Mouse (Mus musculus): ENCODE results near the gene Cnnm1.
"Not testable (repeated sequence)": the region's sequence is repeated elsewhere in the genome, so short reads cannot be mapped to it uniquely, and the experiment has no call there.

Cnnm1 gene

DNA sequence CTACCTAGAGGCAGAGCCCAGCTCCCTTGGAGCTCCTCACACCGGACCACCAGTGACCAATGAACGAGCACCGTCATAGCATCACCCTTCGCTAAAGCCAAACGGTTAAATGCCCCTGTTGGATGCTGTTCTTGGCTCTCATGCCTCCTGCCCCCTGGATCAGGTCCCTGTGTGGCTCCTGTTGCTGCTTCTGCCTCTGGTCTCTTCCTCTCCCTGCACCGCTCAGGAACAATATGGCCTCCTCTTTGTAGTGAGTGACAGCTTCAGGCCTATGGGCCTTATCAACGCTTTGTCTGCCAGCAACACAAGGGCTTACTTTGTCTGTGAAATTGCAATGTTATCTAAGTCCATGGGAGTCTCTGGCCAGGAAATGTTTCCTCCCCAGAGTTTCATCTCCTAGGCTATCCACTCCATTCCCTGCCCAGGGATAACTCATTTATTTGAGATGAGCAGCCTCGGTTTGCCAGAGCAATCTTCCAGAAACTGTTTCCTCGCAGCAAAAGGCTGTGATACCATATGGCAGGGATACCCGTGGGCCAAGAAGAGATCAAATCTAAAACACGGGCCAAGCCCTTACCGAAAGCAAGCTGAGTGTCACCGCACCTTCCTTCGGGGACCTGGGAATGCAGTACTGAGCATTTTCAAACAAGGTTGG, 25.5 kb downstream of the Cnnm1 start:
- in situ Hi-C loops (cut with MboI, MseI) = no loop called here

DNA sequence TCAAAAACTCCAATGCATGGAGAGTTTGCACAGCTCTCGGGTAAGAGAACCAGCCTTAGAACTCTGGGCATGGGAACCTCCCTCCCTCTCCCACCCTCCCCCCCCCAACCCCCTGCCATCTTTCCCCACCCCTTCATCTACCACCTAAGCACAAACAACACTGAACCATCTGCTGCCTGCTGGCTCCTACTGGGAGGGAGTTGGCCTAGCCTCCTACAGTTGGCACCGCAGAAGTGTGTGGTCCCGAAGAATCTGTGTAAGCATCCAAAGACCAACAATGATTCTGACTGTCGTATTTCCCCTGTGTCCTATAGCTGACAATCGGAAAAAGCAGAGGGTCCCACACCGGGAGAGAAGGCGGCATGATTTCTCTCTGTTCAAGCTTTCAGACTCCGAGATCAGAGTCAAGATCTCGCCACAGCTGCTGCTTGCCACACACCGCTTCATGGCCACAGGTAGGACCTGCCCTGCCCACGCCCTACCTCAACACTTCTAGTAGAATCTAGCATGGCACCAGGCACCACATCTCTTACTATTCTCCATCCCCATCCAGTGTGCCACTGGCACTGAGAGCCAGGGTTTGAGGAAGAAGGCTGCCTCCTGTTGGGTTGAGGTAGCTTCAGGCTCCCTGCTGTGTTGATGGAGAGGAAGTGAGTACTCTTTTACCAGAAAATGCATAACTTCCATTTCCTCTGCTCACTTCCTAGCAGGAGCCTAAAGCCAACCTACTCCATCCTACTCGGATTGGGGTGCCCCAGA, 27.9 kb downstream of the Cnnm1 start:
- in situ Hi-C loops (cut with MboI, MseI) = no loop called here

DNA sequence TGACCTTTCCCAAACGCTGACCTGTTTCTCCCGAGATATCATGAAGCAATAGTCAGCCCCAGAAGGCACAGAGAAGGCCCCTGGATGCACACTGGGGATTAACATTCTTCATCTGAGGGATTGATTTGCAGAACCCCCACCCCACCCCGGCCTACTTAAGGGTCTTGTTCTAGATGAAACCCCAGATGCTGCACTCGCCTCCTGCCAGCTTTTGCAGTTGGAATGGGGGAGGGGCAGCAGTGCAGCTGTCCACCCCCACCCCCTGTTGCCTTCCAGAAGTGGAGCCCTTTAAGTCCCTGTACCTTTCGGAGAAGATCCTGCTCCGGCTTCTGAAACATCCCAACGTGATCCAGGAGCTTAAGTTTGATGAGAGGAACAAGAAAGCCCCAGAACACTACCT, 29.1 kb downstream of the Cnnm1 start:
- in situ Hi-C loops (cut with MboI, MseI) = no loop called here

DNA sequence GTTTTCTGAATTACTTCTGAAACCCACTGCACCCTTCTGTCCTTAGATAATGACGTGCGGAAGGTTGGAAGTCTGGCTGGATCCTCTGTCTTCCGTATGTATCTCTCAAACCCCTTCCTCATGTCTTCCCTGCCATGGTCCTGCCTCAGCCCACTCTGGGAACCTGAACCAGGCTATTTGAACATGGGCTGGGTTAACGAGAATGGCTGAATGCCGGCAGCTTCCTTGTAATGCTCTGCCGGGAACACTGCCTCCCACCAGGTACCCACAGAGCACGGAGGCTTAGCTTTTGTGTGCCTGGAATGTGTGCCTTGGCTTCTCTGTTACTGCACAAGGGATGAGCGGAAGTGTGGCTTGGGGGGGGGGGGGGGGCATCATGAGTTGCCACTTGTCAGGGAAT, 32.1 kb downstream of the Cnnm1 start:
- in situ Hi-C loops (cut with MboI, MseI) = loop anchor here (10.0 kb wide), 1 partner anchor 678 kb away; no protein-coding TSS in a partner anchor

DNA sequence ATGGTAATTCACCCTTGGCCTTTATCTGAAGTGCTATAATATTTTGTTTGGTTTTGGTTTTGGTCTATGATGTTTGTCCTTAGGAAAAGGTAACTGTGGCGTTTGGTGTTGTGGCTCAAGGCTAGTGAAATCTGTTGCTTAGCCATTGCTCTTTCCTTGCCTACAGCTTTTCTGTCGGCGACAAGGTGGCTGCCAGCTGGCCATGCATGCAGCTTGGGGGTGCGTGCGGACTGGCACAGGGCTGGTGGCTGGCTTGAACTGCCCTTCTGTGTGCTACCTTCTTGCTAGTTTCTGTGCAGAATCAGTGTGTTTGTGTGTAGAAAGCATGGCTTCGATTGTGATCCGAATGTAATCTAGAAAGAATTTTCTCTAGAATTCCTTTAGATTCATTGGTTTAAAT, 32.5 kb downstream of the Cnnm1 start:
- in situ Hi-C loops (cut with MboI, MseI) = loop anchor here (10.0 kb wide), 1 partner anchor 678 kb away; no protein-coding TSS in a partner anchor

DNA sequence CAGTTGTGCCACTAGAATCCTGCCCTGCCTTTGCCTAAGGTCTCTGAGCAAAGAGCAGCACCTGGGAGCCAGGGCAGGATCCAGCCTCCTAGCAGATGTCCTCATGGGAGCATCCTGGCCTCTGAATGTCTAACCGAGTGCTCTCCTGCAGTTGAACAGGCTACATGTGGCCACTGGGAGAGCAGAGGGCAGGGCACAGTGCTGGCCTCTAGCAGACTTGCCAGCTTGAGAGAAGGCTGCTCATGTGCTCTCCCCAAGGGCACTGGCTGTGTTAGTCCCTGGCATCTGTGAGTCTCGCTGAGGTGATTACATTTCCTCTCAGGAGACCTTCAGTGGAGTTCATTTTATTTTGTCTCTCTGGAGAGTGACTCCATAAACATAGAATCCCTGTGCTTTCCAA, 35.4 kb downstream of the Cnnm1 start:
- in situ Hi-C loops (cut with MboI, MseI) = loop anchor here (10.0 kb wide), 1 partner anchor 681 kb away; no protein-coding TSS in a partner anchor

DNA sequence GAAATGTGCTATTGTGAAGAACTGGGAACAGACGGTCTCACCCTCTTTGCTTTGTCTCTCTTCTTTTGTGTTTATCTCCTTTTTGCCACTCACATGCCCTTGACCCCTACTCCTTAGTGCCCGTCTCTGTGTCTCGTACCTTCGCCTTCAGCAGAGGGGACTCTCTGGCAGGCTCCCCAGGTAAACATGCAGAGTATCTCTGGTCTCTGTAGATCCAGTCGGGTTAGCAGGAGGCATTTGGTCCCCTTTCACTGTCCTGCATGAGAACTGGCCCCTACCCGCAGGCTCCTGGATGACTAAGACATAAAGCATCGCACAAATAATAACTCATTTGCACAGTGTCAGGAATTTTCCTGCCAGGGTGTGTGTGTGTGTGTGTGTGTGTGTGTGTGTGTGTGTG, 35.8 kb downstream of the Cnnm1 start:
- in situ Hi-C loops (cut with MboI, MseI) = loop anchor here (10.0 kb wide), 1 partner anchor 681 kb away; no protein-coding TSS in a partner anchor

DNA sequence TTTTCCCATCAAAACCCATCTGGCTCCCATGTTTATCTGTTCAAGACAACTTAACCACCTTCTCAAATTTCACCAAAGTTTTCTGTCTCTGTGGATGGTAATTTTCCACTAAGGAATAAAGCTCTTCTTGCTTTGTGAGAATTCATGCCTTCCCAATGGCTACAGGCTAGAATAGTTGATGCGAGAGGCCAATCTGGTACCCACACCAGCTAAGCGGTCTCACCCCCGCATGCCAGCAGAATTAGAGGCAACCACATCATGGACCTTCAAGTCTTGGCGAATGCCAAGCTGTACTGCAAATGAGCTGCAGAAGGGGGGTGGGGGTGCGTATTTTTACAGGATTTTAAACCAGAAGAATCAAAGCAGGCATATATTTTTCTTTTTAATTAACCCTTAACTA, 37.2 kb downstream of the Cnnm1 start:
- in situ Hi-C loops (cut with MboI, MseI) = loop anchor here (10.0 kb wide), 1 partner anchor 683 kb away; no protein-coding TSS in a partner anchor

DNA sequence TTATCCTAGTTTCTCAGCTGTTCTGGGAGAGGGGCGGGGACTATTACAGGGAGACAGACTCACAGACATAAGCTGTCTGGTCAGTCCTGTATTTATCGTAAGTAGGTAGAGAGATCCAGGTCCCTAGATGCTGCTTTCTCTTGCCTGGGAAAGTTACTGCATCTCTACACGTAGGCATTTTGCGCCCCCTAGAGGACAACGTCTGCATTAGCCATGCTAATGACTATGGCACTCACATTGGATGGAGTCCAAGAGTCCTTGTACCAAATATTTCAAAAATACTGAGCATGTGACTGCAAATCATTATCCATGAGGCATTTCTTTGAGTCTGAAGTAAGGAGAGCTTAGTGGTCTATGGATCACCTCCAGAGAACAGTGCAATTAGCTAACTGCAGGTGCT, 38.7 kb downstream of the Cnnm1 start:
- in situ Hi-C loops (cut with MboI, MseI) = loop anchor here (10.0 kb wide), 1 partner anchor 684 kb away; no protein-coding TSS in a partner anchor

DNA sequence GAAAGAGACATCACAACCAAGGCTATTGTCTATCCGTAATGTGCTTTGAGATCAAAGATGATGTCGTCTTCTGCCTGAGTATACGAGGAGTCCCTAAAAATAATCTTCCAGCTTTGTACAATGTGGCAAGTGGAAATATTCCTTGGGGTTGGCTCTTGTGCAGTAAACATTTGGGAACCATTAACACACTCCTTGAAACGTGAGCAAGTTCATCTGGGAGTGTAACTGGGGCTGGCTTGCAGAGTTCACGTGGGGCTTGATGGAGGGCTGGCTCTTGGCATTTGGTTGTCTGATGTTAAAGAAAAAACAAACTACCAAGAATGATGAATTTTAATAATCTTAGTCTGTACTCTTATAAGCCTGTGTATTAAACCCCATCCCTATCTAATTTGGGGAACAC, 39.2 kb downstream of the Cnnm1 start:
- in situ Hi-C loops (cut with MboI, MseI) = loop anchor here (10.0 kb wide), 1 partner anchor 685 kb away; no protein-coding TSS in a partner anchor

DNA sequence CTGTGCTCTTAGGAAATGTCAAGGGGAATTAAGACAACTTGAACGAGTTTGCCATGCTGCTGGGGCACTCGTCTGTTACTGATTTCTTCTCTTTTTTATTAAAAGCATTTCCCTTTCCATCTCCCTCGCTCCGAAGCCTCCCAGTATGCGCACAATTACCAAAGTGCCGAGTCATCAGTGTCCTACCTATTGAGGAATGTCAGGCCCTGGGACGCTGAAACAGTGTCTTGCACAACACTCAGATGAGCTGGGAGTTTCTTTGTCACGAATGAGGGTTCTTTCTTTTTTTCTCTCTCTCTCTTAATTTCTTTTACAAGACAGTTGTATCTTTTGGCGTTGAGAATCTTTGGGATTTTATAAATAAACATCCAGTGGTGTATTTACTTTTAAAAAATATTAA, 40.3 kb downstream of the Cnnm1 start:
- in situ Hi-C loops (cut with MboI, MseI) = no loop called here

DNA sequence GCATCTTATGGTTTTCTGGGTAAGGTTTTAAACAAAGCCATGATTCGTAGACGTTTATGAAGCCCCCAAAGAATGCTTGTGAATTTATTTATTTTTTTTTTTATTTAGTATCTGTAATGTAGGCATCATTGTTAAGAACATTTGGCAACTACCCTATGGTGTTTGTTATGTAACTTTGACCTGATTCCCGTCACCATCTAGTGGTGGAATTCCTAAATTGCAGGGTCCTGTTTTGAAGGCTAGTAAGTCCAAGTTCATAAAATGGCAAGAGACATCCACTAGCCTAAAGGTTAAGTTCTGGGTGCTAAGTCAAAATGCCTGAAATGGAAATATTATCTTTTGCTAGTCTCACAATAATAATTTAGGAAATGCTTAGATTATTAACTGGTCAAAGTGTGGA, 47.2 kb downstream of the Cnnm1 start:
- in situ Hi-C loops (cut with MboI, MseI) = no loop called here

DNA sequence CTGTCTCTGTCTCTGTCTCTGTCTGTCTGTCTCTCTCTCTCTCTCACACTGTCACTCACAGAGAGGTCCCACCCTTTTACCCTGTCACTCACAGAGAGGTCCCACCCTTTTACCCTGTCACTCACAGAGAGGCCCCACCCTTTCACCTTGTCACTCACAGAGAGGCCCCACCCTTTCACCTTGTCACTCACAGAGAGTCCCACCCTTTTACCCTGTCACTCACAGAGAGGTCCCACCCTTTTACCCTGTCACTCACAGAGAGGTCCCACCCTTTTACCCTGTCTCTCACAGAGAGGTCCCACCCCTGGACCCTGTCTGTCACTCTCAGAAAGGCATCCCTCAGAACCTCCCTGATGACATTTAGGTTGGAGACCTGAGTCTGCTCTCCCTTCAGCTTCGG, 53.1 kb downstream of the Cnnm1 start:
- in situ Hi-C loops (cut with MboI, MseI) = not testable (repeated sequence)

DNA sequence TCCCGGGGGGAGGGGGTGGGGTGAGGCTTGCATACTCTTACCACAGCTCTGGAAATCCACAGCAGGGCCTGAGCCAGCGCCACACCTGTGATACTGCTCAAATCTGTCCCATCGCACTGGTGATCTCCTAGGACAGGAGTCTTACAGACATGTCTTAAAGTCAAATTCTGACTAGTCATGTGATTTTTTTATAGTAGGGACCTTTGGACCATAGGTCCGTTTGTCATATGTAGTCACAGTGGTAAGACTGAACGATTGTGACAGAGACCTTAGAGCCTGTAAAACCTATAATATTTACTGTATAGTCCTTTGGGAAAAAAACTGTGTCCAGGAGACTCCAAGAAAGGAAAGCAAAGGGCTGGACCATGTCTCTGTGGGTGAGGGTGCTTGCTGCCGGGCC, 53.6 kb downstream of the Cnnm1 start:
- in situ Hi-C loops (cut with MboI, MseI) = no loop called here

DNA sequence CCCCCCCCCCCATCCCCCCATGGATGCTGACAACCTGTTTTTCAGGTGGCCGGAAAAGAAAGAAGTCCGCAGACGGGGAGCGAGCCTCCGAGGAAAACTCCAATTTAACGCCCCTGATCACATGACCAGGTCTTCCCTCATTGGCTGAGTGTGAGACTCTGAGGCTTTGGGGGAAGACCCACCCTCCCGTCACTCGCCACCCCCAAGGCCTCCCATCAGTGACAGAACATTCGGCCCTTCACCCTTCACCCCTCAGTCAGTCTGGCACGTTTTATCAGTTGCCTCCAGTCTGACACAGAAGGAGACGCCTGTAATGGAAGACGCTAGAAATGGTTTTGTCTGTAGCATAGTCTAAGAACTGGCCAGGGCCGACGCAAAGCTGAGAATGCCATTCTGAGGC, 54.7 kb downstream of the Cnnm1 start:
- in situ Hi-C loops (cut with MboI, MseI) = no loop called here

DNA sequence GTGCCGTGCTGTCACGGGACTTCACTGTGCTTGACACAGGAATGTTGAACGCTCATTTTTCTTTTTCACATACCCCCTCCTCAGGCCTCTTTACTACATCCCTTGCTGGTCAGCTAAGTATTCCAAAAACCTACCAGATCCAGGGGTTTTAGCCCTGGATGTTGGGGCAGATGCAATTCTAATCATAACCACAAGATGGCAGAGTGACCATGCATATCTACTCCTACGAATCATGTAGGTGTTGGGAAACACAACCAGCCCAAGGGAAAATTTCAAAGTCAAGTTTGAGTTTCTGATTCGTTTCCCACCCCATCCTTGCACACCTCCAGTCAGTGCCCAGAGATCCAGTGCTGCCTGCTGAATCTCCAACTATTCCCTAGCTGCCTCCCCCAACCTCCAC, 55.6 kb downstream of the Cnnm1 start:
- in situ Hi-C loops (cut with MboI, MseI) = no loop called here

DNA sequence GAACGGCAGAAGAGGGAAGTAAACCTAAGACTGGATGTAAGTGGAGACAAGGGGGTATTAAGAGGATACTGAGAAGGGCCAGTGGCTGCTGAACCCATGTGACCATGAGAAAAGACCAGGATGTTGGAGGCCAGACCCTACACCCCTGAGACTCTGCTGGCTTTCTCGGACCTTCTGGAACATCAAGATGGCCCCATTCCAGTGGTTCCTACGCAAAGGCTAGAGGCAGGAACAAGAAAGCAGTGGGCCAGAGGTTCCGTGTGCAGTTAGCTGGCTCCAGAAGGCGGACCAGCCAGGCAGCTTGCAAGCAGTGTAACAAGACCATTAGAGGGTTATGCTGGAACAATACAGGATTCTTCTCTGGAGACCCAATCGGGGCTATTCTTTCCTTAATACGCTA, 57.2 kb downstream of the Cnnm1 start:
- in situ Hi-C loops (cut with MboI, MseI) = no loop called here

DNA sequence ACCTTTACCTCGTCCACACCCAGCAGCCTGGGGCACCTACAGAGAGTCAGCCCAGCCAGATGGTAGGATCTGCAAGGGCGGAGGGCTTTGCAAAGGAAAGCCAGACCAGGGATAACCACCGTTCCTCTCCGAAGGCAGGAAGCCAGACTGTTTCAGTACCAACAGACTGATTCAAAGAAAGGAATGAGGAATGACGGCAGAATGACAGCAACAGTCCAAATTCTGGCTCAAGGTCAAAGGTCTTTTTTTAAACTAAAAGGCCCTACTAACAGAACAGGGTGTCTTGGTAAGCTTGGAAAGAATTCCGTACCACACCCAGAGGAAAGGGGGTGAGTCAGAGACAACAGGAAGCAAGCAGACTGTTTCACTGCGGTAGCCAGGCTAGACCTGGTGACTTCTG, 58.6 kb downstream of the Cnnm1 start:
- in situ Hi-C loops (cut with MboI, MseI) = no loop called here

DNA sequence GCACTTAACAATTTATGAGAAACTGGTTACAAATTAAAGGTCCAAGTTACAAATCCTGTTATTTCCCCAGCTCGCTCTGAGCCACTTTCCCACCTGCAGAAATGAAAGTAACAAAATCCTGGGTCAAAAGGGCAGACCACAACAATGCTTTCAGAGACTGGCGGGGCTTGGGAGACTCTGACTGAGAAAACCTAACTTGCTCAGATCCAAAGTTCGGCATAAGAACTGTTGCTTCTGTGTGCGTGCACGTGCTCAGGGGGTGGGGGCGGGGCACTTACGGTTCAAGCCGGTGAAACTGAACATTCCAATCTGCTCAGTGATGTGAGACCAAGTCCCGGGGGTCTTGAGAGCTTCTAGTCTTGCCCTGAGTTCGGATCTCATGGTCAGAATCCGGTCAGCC, 62.4 kb downstream of the Cnnm1 start:
- in situ Hi-C loops (cut with MboI, MseI) = no loop called here

DNA sequence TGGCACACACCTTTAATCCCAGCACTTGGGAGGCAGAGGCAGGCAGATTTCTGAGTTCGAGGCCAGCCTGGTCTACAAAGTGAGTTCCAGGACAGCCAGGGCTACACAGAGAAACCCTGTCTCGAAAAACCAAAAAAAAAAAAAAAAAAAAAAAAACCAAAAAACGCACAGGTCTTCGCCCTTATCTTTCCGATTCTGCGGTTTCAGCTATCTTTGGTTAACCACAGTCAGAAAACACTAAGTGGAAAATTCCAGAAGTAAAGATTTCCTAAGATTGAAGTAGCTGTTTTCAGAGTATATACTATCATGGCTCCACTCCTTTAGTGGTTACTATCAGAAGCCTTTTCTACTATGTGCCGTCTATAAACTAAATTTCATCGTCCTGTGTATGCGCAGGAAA, 63.4 kb downstream of the Cnnm1 start:
- in situ Hi-C loops (cut with MboI, MseI) = not testable (repeated sequence)

DNA sequence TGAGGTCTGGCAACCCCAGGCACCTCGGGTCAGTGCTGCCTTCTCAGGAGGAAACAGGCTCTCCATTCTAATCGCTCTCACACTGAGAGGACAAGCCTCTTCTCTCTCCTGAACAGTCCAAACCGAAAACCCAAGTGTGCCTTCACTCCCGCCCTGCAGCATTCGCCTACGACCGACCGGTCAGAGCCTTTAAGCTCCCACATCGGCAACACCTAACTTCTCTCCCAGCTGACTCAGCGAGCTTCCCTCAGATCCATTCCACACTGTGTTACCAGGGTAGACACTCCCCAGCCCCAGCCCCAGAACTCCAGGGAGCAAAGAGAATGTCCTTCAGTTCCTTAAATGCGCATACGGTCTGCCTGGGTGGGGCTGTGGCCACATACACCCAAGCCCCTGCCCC, 65.2 kb downstream of the Cnnm1 start:
- in situ Hi-C loops (cut with MboI, MseI) = loop anchor here (5.0 kb wide), 1 partner anchor 117 kb away; no protein-coding TSS in a partner anchor

DNA sequence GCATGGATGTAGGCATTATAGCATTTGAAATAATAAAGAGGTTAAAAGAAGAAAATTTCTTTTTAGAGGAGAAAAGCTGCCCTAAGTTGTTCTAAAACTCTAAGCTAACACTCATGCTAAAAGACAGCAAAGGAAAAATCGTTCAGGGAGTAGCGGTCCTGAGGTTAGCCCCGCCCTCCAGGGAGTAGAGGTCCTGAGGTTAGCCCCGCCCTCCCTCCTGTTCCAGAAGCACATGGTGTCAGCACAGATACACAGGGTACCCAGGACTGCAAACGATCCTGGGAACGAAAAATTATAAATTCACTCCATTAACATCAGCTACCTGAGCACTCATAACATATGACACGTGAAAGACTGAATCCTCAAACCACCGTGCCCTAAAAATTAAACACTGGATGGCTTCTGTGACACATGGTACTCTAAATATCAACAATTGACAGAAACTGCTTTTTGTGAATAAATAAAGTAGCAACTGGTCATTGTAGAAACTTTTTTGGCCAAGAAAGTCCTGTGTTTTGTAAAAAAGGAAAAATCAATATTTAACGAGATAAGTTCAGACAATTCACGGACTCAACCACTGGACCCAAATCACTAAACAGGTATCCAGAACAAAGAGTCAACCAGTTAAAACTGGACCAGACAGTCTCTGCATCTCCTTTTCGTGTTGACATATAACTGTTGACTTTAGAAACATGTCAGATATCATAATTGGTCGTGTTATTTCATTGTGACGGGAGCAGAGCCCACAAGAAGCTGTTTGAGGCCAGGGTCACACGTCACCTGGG, 70.4 kb downstream of the Cnnm1 start:
- in situ Hi-C loops (cut with MboI, MseI) = no loop called here
